In genomic region chr13:101016181-101016580, GRCm38 (mm10) we compare ENCODE assay signal across 10 mouse cellular contexts.
"Had no signal": no experiment of that assay in that cellular context is flagged by ENCODE, and none has a peak within 500 bp of the region (broad histone marks: within the 10 kb centered on the region; RNA-seq: fewer than 3 reads in every experiment).

No protein-coding gene starts in this region.

- H3K36me3 ChIP-seq: hindbrain, embryonic 15.5 days; limb, embryonic 10.5 days; neural tube, embryonic 12.5 days had no signal

- H3K4me3 ChIP-seq: hindbrain, embryonic 15.5 days; left cerebral cortex, adult 2 months; limb, embryonic 10.5 days; neural tube, embryonic 12.5 days had no signal

- DNase-seq: lung, adult 2 months; lung, postnatal 36 days; midbrain, embryonic 14.5 days; thymus, postnatal 36 days had no signal

- H3K27me3 ChIP-seq: hindbrain, embryonic 15.5 days; neural tube, embryonic 12.5 days had no signal

- ATAC-seq: lung, postnatal 0 days had no signal

- H3K4me1 ChIP-seq: hindbrain, embryonic 15.5 days; limb, embryonic 10.5 days; neural tube, embryonic 12.5 days had no signal

- H3K4me2 ChIP-seq: hindbrain, embryonic 15.5 days; neural tube, embryonic 12.5 days had no signal

- H3K9me3 ChIP-seq: hindbrain, embryonic 15.5 days; limb, embryonic 10.5 days; neural tube, embryonic 12.5 days had no signal

- H3K9ac ChIP-seq: hindbrain, embryonic 15.5 days; liver, embryonic 14.5 days; neural tube, embryonic 12.5 days had no signal

- H3K27ac ChIP-seq: hindbrain, embryonic 15.5 days; left cerebral cortex, adult 2 months; limb, embryonic 10.5 days; liver, embryonic 14.5 days; neural tube, embryonic 12.5 days had no signal
